Mouse (Mus musculus) cortical plate, adult 2 months (tissue): ENCODE results near the gene Kcnma1.

ENCODE experiments used
- CTCF ChIP-seq: fragments of 200-500 bp; IDR thresholded peaks from 2 replicates; pipeline ENCODE4 v1.5.1; 2011; ENCODE audit warnings: mild to moderate bottlenecking, control low read depth, low read length; ENCODE audit not compliant: insufficient read depth; ENCODE audit errors: extremely low read depth
- POLR2A ChIP-seq: fragments of 200-500 bp; IDR thresholded peaks from 2 replicates; pipeline ENCODE4 v1.6.1; 2011; ENCODE audit warnings: mild to moderate bottlenecking, low read length, control low read depth; ENCODE audit not compliant: insufficient read depth; ENCODE audit errors: extremely low read depth

- no peak for TF ChIP-seq CTCF
- TF ChIP-seq POLR2A = no peak
These were observed 616.6 kb downstream of the Kcnma1 start for GRCm38 (mm10) chr14:23397642-23398041.
